Mouse (Mus musculus): Measurements from ENCODE around the gene Slco4a1. TPM values are rescaled to one million over a fixed set of nuclear protein-coding genes. Genes with fewer than 3 reads are reported as not detected.

Gene Slco4a1
- 1.6 and 2.3 TPM in 2 replicates for polyA plus RNA-seq (2012; rRNA removed)

DNA sequence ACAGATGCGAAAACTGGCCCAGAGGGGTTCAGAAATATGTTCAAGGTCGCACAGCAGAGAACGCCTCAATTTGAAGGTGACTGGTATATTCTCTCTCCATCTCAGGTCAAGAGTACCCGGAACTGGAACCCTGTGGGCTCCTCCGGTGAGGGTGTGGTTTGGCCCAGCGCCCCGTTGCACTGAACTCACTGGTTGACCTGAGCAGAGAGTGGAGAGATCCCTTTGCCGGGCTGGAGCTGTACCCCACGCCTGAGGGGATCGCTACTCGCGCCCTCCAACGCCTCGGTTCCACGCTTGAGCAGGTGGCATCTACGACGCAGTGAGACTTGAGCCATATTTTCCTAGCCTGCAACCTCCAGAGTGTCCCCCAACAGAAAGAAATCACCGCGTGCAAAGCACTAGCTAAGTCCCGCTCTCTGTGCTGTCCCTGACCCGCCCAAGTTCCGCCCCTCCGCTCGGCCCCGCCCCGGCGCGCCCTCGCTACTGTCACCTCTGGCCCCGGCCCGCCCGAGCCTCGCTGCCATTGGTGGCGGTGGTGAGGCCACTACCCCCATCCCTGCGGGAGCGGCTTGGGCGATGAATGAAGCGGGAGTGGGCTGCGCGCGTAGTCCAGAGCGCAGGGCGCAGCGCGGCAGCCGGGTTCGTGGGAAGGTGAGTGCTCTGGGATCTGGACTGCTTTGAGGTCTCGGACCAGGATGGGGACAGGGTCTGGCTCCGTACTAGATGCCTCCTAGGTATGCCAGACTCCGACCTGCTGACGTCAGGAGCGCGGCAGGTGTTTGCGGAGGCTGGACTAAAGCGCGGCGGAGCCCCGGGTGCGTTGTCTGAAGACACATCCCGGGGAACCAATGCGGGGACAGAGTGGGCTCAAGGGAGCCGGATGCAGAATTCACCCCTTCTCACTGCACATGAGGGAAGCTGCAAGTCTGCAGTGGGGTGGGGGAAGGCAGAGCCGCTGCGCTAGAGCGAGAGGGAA is at the start of gene Slco4a1:
TSS of gene Slco4a1 (plus strand) at position 523 of the 976 bp plus-strand sequence.

DNA sequence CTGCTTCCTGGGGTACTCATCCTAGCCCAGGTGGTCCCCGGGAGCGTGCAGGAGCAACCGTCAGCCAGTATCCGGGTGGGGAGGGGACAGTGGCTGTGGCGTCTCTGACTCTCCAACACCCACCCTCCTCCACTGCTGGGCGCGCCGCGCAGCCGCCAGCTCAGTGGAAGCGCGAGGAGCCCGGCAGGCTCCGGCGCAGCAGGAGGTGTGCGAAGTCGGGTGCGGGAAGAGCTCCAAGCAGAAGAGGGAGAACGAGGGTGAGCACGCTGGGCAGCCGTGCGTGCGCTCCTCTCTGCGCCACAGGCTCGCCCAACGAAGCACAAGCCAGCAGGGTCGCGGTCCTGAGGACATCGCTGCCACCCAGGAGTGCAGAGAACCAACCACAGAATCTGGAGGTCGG is 43.7 kb downstream of the Slco4a1 start, which contains the start of gene Ntsr1:
TSS of gene Ntsr1 (plus strand) at position 236 of the 400 bp plus-strand sequence.

Other genes with a start within 250 kb of the Slco4a1 start
- gene Lama5, start 230.4 kb upstream of the Slco4a1 start, polyA plus RNA-seq (2012; rRNA removed), result 4.1 and 6.3 TPM in 2 replicates
- 1,569 and 1,678 TPM in 2 replicates for gene Rps21, start 198.9 kb upstream of the Slco4a1 start, polyA plus RNA-seq (2012; rRNA removed)
- gene Cables2, start 182.7 kb upstream of the Slco4a1 start, polyA plus RNA-seq (2012; rRNA removed), result 5.7 and 6.2 TPM in 2 replicates
- gene Rbbp8nl, start 166.4 kb upstream of the Slco4a1 start, polyA plus RNA-seq (2012; rRNA removed), result 0.01 TPM in 1 of 2 replicates, not detected in the other
- gene Gata5, start 121.5 kb upstream of the Slco4a1 start, polyA plus RNA-seq (2012; rRNA removed), result 0.13 and 0.14 TPM in 2 replicates
- gene Ntsr1, start 43.7 kb downstream of the Slco4a1 start, polyA plus RNA-seq (2012; rRNA removed), result 0.01 and 0.02 TPM in 2 replicates
- gene Mrgbp, start 125.1 kb downstream of the Slco4a1 start, polyA plus RNA-seq (2012; rRNA removed), result 11.4 and 12.6 TPM in 2 replicates
- 43.3 and 47.9 TPM in 2 replicates for gene Ogfr, start 133.0 kb downstream of the Slco4a1 start, polyA plus RNA-seq (2012; rRNA removed)
- gene Col9a3, start 141.5 kb downstream of the Slco4a1 start, polyA plus RNA-seq (2012; rRNA removed), result 0.89 and 0.97 TPM in 2 replicates
- gene Tcfl5, start 186.5 kb downstream of the Slco4a1 start, polyA plus RNA-seq (2012; rRNA removed), result 0.12 and 0.20 TPM in 2 replicates